Mouse (Mus musculus): ENCODE measurements around the gene Fam102a. TPM values are rescaled to one million over a fixed set of nuclear protein-coding genes. Genes with fewer than 3 reads are reported as not detected.

Gene Fam102a
- polyA plus RNA-seq, 1 experiment from 2014 or later, result 14.0 TPM

GRCm38 (mm10) chr2:32520034-32520990 lies 14.8 kb upstream of the Fam102a start:
- no peak overlapping the region for H3K4me3 ChIP-seq
- DNase-seq (ENCODE audit: low spot score), result no peak
- no peaks in the 10 kb centered on the region for H3K9me3 ChIP-seq (replicated peaks)
- H3K4me1 ChIP-seq, result peaks cover 16% of the 10 kb centered on the region
- no peak overlapping the region for H3K27ac ChIP-seq
- H3K36me3 ChIP-seq, result no peaks in the 10 kb centered on the region
- 70% methylated on average over 8 of the region's 8 CpGs for WGBS
- H3K27me3 ChIP-seq (ENCODE audit: low read depth, poor library complexity, severe bottlenecking), result no peaks in the 10 kb centered on the region

DNA sequence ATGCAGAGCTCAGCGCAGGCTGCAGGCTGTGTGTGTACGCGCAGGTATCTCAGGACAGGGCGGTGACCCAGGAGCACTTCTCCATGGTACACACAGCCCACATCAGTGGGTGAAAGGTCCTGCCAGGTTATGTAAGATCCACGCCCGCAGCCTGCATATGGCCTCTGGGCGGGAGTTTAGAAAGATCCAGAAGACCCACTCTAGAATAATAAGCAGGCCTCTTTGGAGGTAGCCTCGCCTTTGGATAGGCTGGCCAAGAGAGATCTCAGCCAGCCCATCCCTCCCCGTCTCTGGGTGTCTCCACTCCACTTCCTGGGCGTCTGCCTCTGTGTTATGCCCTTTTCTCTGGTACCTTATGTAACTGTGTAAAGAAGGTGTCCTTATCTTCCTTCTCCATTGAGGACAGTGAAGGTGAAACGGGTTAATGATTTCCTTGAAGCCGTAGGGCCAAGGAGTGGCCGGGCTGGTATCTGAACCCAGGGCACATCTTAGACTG lies 10.5 kb upstream of the Fam102a start:
- peaks cover 22% of the 10 kb centered on the region for H3K4me1 ChIP-seq
- H3K4me3 ChIP-seq, result no peak overlapping the region
- H3K27me3 ChIP-seq (ENCODE audit: low read depth, poor library complexity, severe bottlenecking), result no peaks in the 10 kb centered on the region
- no peaks in the 10 kb centered on the region for H3K9me3 ChIP-seq (replicated peaks)
- WGBS, result 89% methylated on average over 13 of the region's 13 CpGs
- no peak for DNase-seq (ENCODE audit: low spot score)
- no peaks in the 10 kb centered on the region for H3K36me3 ChIP-seq
- H3K27ac ChIP-seq, result no peak overlapping the region

- H3K4me3 ChIP-seq, result no peak overlapping the region
- DNase-seq (ENCODE audit: low spot score), result no peak
- H3K27ac ChIP-seq, result no peak overlapping the region
- no peaks in the 10 kb centered on the region for H3K36me3 ChIP-seq
- no peaks in the 10 kb centered on the region for H3K9me3 ChIP-seq (replicated peaks)
- H3K27me3 ChIP-seq (ENCODE audit: low read depth, poor library complexity, severe bottlenecking), result no peaks in the 10 kb centered on the region
- peaks cover 22% of the 10 kb centered on the region for H3K4me1 ChIP-seq
- WGBS, result 88% methylated on average over 12 of the region's 12 CpGs
These were observed 9.3 kb upstream of the Fam102a start for GRCm38 (mm10) chr2:32525816-32526215.

- WGBS, result 85% methylated on average over 14 of the region's 14 CpGs
- DNase-seq (ENCODE audit: low spot score), result no peak
- Histone ChIP-seq H3K36me3 (no peaks in the 10 kb centered on the region), H3K4me3 (no peak overlapping the region), H3K4me1 (peaks cover 14% of the 10 kb centered on the region), H3K9me3 (replicated peaks) (no peaks in the 10 kb centered on the region), H3K27ac (no peak overlapping the region), H3K27me3 (ENCODE audit: low read depth, poor library complexity, severe bottlenecking) (no peaks in the 10 kb centered on the region)
These were observed 7.6 kb upstream of the Fam102a start for GRCm38 (mm10) chr2:32527468-32527966.

GRCm38 (mm10) chr2:32528326-32528725 lies 6.8 kb upstream of the Fam102a start:
- Histone ChIP-seq H3K4me1 (peaks cover 17% of the 10 kb centered on the region), H3K36me3 (no peaks in the 10 kb centered on the region), H3K9me3 (replicated peaks) (no peaks in the 10 kb centered on the region), H3K4me3 (no peak overlapping the region), H3K27ac (no peak overlapping the region), H3K27me3 (ENCODE audit: low read depth, poor library complexity, severe bottlenecking) (no peaks in the 10 kb centered on the region)
- WGBS, result 85% methylated on average over 1 of the region's 1 CpGs
- DNase-seq (ENCODE audit: low spot score), result no peak

DNA sequence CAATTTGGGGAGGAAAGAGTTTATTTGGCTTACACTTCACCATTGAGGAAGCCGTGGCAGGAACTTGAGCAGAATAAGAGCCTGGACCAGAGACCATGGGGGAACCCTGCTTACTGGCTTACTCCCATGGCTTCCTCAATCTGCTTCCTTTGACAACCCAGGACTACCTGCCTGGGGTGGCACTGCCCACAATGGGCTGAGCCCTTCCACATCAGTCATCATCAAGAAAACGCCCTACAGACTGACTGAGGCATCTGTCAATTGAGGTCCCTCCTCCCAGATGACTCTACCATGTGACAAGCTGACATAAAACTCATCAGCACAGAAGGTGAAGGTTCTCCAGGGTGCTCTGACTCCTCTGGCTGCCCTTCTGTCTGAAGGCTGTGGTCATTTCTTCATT lies 4.7 kb upstream of the Fam102a start:
- no peak for DNase-seq (ENCODE audit: low spot score)
- Histone ChIP-seq H3K4me3 (no peak overlapping the region), H3K36me3 (no peaks in the 10 kb centered on the region), H3K4me1 (peaks cover 25% of the 10 kb centered on the region), H3K9me3 (replicated peaks) (no peaks in the 10 kb centered on the region), H3K27ac (no peak overlapping the region), H3K27me3 (ENCODE audit: low read depth, poor library complexity, severe bottlenecking) (no peaks in the 10 kb centered on the region)
- 81% methylated on average over 2 of the region's 2 CpGs for WGBS

- no peaks in the 10 kb centered on the region for H3K36me3 ChIP-seq
- H3K9me3 ChIP-seq (replicated peaks), result no peaks in the 10 kb centered on the region
- peaks cover 44% of the 10 kb centered on the region for H3K4me1 ChIP-seq
- WGBS, result 88% methylated on average over 2 of the region's 2 CpGs
- peak overlapping the region; percentile 95 for H3K27ac ChIP-seq
- no peak overlapping the region for H3K4me3 ChIP-seq
- no peak for DNase-seq (ENCODE audit: low spot score)
- H3K27me3 ChIP-seq (ENCODE audit: low read depth, poor library complexity, severe bottlenecking), result no peaks in the 10 kb centered on the region
These were observed 2.0 kb upstream of the Fam102a start for GRCm38 (mm10) chr2:32533163-32533562.

GRCm38 (mm10) chr2:32534061-32534732 lies 935 bp upstream of the Fam102a start:
- H3K4me1 ChIP-seq, result peaks cover 55% of the 10 kb centered on the region
- no peaks in the 10 kb centered on the region for H3K36me3 ChIP-seq
- no peaks in the 10 kb centered on the region for H3K27me3 ChIP-seq (ENCODE audit: low read depth, poor library complexity, severe bottlenecking)
- 10% methylated on average over 13 of the region's 13 CpGs for WGBS
- H3K9me3 ChIP-seq (replicated peaks), result no peaks in the 10 kb centered on the region
- H3K27ac ChIP-seq, result peak overlapping the region; percentile 95
- peak overlapping the region; percentile 92 for H3K4me3 ChIP-seq
- peak; percentile 67 for DNase-seq (ENCODE audit: low spot score)

- H3K9me3 ChIP-seq (replicated peaks), result no peaks in the 10 kb centered on the region
- peak overlapping the region; percentile 92 for H3K4me3 ChIP-seq
- H3K27me3 ChIP-seq (ENCODE audit: low read depth, poor library complexity, severe bottlenecking), result no peaks in the 10 kb centered on the region
- peaks cover 66% of the 10 kb centered on the region for H3K4me1 ChIP-seq
- under 1% methylated on average over 56 of the region's 56 CpGs for WGBS
- DNase-seq (ENCODE audit: low spot score), result no peak
- H3K36me3 ChIP-seq, result no peaks in the 10 kb centered on the region
- peak overlapping the region; percentile 95 for H3K27ac ChIP-seq
These were observed 414 bp downstream of the Fam102a start for GRCm38 (mm10) chr2:32535501-32535991.

GRCm38 (mm10) chr2:32536086-32536633 lies 1.0 kb downstream of the Fam102a start:
- WGBS, result under 1% methylated on average over 14 of the region's 14 CpGs
- peaks cover 69% of the 10 kb centered on the region for H3K4me1 ChIP-seq
- peak; percentile 54 for DNase-seq (ENCODE audit: low spot score)
- H3K27me3 ChIP-seq (ENCODE audit: low read depth, poor library complexity, severe bottlenecking), result no peaks in the 10 kb centered on the region
- H3K36me3 ChIP-seq, result no peaks in the 10 kb centered on the region
- peak overlapping the region; percentile 92 for H3K4me3 ChIP-seq
- peak overlapping the region; percentile 95 for H3K27ac ChIP-seq
- H3K9me3 ChIP-seq (replicated peaks), result no peaks in the 10 kb centered on the region

GRCm38 (mm10) chr2:32536634-32537359 lies 1.7 kb downstream of the Fam102a start:
- Histone ChIP-seq H3K27me3 (ENCODE audit: low read depth, poor library complexity, severe bottlenecking) (no peaks in the 10 kb centered on the region), H3K36me3 (no peaks in the 10 kb centered on the region), H3K9me3 (replicated peaks) (no peaks in the 10 kb centered on the region), H3K4me1 (peaks cover 69% of the 10 kb centered on the region), H3K27ac (peak overlapping the region; percentile 95), H3K4me3 (peak overlapping the region; percentile 92)
- under 1% methylated on average over 11 of the region's 11 CpGs for WGBS
- peak; percentile 58 for DNase-seq (ENCODE audit: low spot score)

DNA sequence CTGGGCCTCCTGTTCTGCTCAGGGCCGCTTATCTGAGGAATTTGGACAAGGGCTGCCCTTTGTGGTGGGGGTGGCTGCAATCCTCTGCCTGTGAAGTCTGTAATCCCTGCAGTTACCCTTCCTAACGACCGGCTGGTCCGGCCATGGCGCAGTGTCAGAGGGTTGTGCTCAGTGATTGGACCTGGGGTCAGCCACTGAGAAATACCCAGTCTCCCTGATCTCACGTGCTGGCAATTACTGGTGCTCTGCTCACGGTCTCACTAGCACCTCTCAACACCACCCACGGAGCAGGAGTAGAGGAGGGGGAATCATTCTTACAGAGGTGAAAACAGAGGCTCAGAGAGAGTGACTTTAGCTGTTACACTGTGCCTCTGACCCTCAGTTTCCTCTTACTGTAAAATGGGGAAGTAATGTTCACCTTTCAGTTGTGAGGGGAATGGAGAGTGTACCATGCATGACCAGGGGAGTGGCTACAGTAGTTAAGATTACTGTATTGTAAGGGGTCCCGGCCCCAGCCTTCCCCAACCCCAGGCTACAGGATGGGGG lies 2.3 kb downstream of the Fam102a start:
- peaks cover 69% of the 10 kb centered on the region for H3K4me1 ChIP-seq
- H3K9me3 ChIP-seq (replicated peaks), result no peaks in the 10 kb centered on the region
- peak overlapping the region; percentile 95 for H3K27ac ChIP-seq
- DNase-seq (ENCODE audit: low spot score), result no peak
- H3K4me3 ChIP-seq, result peak overlapping the region; percentile 92
- WGBS, result 9% methylated on average over 9 of the region's 9 CpGs
- H3K36me3 ChIP-seq, result no peaks in the 10 kb centered on the region
- H3K27me3 ChIP-seq (ENCODE audit: low read depth, poor library complexity, severe bottlenecking), result no peaks in the 10 kb centered on the region
